Mouse (Mus musculus) lung, postnatal 0 days (tissue): Measurements from ENCODE around the gene Gas2.

Experiments
- CTCF ChIP-seq: IDR thresholded peaks from 2 replicates; pipeline ENCODE4 v1.5.1; 2016; ENCODE audit warnings: antibody characterized with exemption, mild to moderate bottlenecking
- EP300 ChIP-seq: IDR thresholded peaks from 2 replicates; pipeline ENCODE4 v1.6.1; 2016; ENCODE audit warnings: antibody characterized with exemption, mild to moderate bottlenecking, control low read depth

DNA sequence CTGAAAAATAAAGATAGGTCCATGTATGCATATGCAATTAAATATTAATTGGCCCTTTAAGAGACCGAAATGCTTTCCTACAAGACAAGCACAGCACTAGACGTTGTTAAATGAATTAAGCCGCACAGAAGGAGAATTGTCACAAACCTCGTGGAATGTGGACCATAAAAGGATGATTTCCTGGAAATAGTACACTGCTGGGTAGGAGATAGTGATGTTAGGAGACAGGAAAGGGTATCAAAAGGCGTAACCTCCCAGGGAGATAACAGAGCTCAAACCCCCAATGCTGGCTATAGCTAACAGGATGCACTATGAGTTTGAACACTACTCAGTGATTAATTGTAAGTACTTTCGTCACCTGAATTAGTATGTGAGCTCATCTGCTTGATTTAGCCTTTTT, 10.9 kb upstream of the Gas2 start:
- no peak for TF ChIP-seq CTCF
- no peak for TF ChIP-seq EP300
